Mouse (Mus musculus): ENCODE results near the gene Taf12. TPM values are rescaled to one million over a fixed set of nuclear protein-coding genes. Genes with fewer than 3 reads are reported as not detected.

The Taf12 gene
- polyA plus RNA-seq (2015; fragmentation: Nextera tagmentation; extraction: Ambion mirVana): 83.0 and 92.5 TPM in 2 replicates

DNA sequence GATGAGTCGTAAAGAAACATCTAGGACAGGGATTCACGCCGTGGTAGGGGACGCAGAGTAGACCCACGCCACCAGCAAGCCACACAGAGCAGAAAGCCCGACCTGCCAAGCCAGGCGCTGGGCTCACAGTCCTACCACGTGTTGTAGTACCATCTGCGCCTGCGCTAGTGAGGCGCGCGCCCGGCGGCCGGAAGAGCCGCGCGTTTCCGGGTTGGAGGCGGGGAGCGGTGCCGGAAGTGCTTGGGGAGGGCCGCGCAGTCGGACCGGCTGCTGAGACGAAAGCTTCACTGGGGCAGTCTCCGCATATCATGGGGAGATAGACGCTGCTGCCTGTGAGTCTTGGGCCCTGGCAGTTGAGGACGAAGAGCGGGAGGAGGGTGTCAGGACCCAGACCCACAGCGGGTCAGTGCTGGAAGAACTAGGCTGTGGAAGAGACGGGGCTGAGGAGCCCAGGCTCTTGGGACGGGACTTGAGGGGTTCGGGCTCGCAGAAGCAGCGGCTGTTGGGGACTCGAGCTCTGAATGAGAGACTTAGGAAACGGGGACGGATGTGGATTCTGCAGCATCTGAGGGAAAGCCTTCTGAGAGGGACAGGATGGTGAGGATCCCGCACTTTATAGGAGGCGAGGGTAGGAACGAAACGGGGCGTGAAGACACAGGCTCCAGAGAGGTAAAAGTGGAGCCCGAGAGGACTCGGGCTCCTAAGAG lies at the start of gene Taf12:
Gene Taf12, plus strand, starts transcription at position 220 of the 707 bp plus-strand sequence.
- DNase-seq (ENCODE audit: low spot score): peak; percentile 96

DNA sequence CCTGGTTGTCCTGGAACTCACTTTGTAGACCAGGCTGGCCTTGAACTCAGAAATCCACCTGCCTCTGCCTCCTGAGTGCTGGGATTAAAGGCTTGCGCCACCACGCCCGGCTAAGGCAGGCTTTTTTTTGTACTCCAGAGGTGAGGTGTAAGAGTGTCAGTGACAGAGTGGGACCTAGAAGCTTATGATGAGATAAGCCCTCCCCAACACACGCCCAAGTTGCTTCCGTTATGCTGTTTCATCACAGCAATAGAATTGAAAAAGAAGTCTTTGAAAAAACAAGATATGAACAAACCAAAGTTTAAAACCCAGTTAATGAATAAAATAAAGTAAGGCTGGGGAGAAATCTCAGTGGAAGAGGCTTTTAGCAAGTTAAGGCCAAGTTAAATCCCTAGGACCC lies 43.8 kb upstream of the Taf12 start:
- DNase-seq (ENCODE audit: low spot score): no peak

DNA sequence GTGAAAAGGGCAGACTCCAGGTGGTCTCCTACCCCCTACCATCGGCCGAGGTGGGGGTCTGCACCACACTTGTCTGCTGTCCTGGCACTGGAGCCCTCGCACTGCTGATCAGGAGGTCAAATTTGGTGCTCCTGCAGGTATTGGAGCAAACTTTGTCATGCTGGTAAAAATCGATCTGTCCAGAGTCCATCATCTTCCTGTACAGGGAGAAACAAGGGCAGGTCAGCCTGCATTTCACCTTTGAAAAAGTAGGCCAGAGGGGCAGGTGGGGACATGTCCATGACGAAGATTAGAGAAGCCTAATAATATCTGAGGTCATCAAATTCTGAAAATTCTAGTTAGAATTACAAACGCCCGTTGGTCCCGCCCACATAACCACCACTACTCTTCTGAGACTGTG lies 39.5 kb upstream of the Taf12 start:
- no peak for DNase-seq (ENCODE audit: low spot score)

DNA sequence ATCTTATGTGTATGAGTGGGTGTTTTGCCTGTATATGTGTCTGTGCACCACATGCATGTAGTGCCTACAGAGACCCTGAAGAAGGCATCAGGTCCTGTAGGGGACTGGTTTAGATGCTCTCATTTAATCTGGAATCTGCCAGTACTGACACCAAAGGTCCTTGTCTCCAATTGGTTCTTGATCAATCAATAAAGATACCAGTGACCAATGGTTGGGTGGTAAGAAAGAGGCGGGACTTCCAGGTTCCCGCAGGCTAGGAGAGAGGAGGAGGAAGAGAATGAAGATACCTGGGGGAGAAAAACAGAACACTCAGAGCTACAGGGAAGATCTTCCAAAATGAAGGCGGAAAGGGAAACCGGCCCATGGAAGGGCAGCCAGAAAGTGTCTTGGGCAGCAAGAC lies 35.8 kb upstream of the Taf12 start:
- DNase-seq (ENCODE audit: low spot score): no peak

DNA sequence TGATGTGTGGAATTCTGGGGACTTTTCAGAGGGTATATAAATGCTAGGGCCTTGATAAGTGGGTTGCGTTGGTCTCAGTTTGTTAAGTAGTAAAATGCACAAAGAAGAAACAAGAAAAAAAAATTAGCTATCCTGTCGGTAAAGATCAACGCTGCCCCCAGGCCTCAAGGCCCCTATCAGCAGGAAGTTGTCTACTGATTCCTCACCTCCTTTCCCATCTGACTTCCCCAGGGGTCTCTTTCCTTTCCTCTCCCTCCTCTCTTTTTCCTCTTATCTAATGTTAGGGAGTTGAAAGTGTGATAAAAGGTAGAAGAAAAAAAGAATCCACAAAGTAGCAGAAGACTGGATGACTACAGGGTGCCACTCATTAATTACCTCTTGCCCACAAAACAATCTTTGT lies 33.8 kb upstream of the Taf12 start:
- no peak for DNase-seq (ENCODE audit: low spot score)

DNA sequence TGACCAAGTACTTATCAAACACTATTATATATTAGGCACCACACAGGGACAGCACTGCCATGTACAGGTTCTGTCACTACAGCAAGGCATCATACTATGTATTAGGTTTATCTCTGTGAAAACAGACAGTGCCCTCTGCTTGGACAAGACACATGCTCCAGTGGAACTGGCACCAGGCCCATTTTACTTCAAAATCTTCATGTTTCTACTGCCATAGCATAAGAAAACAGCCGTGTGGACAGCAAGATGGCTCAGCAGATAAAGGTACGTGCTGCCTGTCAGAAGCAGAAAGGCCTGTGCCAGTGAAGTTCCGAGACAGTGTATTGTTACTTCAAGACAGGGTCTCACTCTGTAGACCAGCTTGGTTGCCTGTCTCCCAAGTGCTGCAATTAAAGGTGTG lies 33.0 kb upstream of the Taf12 start:
- no peak for DNase-seq (ENCODE audit: low spot score)

DNA sequence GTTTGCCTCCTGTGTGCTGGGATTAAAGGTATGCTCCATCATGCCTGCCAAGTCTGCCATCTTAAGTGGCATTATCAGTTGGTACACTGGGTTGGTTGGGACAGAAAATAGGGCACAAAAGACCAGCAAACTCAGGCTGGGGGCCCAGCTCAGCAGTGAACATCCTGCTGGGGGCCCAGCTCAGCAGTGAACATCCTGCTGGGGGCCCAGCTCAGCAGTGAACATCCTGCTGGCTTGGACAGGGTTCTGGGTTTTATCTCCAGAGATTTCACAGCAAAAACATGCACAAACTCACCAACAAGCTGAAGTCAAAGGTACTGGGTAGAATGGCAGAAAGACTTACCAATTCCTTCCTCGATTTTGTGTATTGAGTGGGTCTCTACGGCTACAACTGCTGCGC lies 28.5 kb upstream of the Taf12 start:
- peak; percentile 42 for DNase-seq (ENCODE audit: low spot score)

DNA sequence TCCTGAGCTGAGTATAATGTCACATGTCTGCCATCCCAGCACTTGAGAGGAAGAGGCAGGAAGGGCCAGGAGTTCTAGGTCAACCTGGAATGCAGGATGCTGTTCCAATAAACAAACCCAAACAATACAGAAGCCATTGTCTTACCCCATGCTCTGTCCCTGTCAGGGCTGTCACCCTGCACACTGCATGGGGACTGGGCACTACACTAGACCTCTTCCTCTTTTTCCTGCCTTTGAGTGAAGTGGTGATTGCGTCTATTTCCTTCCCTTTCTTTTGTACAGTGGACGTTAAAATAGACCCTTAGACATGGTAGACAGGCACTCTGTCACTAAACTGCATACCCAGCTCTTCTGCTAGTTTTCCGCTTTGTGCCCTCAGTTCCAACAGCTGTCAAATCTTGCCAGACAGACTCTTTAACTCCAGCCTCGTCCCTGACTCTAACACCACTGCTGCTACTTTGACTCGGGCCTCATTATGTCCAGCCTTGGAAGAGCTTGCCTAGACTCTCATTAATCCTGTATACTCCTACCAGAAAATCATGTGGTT lies 26.7 kb upstream of the Taf12 start:
- no peak for DNase-seq (ENCODE audit: low spot score)

DNA sequence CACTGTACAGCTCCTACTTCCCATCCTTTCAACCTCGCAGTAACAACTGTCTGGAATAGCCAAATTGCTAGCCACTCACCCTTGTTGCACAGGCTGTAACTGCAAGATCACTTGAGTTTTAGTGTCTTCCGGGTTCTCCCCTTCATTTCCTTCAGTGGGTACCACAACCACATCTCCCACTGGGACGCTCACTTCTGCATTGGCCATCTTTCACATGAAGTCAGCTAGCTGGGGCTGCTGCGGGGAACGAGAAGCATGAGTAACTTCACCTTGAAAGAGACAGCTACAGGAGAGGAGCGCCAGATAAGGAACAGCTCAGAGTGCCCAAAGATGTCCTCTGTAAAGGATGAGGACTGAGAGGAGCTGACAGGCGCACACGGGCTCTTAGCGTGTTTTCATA lies 22.6 kb upstream of the Taf12 start:
- no peak for DNase-seq (ENCODE audit: low spot score)

DNA sequence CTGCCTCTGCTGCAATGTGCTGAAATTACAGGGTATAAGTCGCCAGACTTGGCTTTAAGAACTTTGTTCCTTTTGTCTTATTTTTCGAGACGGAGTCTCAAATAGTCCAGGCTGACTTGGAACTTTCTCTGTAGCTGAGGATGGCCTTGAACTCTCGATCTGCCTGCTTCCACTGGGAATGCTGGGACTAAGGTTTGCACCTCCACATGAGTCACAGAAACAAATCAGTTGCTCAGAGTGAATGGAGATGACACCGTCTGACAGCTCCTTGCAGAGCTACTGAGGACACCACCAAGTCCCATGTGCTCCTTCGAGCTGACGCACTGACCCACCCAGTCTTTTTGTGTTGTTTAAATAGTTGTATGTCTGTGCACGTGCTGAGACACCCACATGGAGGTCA lies 21.0 kb upstream of the Taf12 start:
- no peak for DNase-seq (ENCODE audit: low spot score)

DNA sequence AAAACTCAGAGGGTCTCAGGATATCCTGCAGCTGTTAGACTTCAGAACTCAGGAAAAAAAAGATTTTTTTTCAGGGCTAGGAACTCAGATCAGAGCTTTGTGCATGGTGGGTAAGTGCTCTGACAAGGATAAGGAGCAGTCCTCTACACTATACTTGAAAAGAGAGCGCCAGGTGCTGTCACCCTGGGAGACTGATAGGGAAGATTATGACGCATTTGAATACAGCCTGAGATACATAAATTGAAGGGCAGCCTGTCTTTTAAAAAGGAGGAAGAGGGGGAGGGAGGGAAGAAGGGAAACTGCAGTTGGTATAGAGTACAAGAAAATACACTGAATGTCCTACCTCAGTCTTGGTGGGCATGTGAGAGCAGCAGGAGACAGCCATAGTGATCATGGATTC lies 20.6 kb upstream of the Taf12 start:
- no peak for DNase-seq (ENCODE audit: low spot score)

DNA sequence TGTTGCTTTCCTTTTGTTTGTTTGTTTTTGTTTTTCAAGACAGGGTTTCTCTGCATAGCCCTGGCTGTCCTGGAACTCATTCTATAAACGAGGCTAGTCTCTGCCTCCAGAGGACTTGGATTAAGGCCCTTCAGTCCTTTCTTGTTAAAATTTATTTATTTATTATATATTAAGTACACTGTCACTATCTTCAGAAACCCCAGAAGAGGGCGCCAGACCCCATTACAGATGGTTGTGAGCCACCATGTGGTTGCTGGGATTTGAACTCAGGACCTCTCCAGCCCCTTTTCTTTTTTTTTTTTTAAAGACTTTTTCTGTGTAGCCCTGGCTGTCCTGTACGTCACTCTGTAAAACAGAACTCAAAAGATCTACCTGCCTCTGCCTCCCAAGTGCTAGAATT lies 19.2 kb upstream of the Taf12 start:
- no peak for DNase-seq (ENCODE audit: low spot score)

DNA sequence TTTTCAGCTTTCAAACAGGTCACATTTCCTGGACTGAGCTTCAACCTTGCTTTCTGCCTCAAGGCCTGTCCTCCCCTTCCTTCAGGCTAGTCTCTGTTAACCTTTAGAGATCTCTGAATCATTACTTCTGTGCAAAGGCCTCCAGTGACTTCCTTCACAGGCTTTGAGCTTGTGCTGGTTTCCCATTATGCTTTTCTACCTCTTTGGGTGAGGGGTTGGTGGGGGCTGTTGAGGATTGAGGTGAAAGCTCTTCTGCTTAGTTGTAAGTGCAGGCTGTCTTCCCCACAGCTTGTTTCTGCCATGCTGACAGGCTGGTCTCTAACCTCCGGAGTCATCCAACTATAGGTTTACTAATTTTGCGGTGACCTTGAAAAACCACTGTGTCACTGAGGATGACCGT lies 17.8 kb upstream of the Taf12 start:
- no peak for DNase-seq (ENCODE audit: low spot score)

DNA sequence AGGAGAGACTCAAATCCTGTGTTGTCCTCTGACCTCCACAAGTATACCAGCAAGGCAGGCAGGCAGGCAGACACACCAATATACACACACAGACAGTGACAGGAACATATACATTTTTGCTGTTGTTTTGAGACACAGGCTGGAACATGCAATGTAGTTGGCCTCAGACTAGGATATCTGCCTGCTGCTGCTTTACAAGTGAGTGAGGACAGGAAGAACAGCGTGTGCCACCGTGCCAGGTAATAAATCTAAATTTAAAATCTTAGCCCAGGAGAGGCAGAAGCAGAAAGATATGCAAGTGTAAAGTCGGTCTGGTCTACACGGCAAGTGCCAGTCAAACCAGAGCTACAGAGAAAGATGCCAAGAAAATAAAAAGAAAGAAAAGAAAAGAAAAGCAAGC lies 14.9 kb upstream of the Taf12 start:
- DNase-seq (ENCODE audit: low spot score): no peak

DNA sequence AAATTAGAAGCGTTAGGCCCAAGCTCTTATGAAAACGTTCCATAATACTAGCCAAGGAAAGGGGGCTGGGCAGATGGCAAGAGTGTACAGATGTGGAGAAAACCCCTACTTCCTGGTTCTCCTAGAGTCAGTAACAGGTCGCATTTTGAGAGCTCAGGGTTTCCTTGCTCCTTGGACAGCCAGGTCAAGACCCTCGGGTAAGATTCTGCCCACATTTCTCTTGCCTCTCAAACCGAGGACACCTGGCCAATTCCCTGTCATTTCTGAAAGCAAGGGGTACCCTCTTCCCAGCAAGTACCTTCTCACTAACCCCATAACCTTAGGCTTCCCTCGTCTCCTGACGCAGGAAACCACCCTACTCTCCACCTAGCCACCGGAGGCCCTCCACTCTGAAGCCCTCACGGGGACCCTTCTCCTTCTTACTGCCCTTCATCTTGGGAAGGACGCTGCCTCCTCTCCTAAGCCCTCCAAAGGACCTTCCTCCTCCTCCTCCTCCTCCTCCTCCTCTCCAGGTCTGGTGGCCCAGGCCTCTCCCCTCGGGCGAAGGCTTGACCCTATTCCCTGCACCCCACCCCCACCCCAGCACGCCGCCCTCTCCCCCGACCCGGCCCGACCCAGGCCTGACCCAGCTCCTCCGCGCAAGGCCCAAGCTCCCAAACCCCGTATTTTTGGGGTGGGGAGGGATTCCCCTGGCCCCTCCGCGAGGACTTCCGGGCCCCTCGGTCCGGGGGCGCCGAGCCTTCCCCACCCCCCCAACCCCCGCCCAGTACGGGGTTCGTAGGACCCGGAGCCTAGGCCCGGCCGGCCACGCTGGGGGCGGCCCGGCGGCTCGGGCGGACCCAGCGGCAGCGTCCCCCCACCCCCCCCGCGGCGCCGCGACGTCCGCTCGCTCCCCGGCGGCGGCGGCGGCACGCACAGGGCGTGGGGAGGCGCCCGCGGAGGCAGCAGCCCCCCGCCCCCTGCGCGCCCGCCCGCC lies 13.5 kb upstream of the Taf12 start:
- DNase-seq (ENCODE audit: low spot score): peak; percentile 77

DNA sequence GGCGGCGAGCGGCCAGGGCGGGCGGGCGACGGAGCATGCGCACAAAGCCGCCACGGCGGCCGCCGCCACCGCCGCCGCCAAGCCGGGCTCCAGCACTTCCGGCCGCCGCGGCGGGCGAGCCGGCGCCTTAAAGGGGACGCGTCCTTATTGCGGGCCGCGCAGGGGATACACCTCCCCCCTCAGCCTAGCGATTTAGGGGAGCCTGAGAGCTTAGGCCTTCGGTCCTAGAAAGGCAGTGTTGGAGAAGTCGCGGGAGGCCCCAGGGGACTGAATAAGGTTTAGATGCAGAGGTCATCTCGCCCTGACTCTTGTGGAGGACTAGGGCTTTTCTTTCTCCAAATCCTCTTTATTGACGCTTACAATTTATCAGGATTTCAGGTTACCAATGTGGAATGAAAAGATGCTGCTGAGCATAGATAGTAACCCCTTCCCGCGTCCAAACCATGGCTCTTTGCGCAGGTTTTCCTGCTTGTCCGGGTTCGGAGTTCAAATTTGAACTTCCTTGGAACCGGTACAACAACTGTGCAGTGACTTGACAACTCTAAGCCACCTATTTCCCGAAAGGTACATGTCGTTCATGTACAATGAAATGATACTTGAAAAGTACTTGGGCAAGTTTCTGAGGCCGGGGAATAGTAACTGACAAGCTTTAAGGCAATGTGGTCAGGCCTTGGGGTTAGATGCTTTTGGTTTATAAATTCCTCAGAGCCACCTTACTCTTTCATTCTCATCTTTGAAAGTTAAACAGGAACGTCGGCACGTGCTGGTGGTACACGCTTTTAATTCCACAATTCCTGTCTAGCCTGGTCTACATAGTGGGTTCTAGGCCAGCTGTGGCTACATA lies 12.4 kb upstream of the Taf12 start, which contains the start of gene Gmeb1:
Gene Gmeb1, minus strand, starts transcription at position 89 of the 844 bp plus-strand sequence.
- DNase-seq (ENCODE audit: low spot score): peak; percentile 82

DNA sequence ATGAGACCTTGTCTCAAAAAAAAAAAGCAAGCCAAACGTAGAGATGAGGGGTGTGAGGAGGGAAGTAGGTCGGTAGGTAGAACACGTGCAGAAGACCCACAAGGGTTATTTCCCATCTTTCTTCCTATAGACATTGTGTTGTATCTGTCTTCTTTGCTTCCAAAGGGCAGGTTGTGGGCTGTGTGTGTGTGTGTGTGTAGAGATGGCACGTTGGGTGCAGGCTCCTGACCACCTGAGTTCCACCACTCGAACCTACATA lies 11.9 kb upstream of the Taf12 start:
- DNase-seq (ENCODE audit: low spot score): no peak

DNA sequence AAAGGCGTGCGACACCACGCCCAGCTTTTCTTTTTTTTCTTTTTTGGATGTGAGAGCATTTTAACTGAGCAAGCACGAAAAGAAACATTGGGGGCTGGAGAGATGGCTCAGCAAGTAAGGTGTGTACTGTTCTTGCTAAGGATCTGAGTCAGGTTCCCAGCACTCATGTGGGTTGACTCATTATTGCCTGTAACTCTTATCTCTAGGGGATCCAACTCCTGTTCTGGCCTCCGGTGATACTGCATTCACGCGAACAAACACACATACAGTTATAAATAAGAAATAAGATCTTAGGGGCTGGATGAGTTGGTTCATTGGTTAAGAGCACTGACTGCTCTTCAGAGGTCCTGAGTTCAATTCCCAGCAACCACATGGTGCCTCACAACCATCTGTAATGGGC lies 10.9 kb upstream of the Taf12 start:
- DNase-seq (ENCODE audit: low spot score): no peak

DNA sequence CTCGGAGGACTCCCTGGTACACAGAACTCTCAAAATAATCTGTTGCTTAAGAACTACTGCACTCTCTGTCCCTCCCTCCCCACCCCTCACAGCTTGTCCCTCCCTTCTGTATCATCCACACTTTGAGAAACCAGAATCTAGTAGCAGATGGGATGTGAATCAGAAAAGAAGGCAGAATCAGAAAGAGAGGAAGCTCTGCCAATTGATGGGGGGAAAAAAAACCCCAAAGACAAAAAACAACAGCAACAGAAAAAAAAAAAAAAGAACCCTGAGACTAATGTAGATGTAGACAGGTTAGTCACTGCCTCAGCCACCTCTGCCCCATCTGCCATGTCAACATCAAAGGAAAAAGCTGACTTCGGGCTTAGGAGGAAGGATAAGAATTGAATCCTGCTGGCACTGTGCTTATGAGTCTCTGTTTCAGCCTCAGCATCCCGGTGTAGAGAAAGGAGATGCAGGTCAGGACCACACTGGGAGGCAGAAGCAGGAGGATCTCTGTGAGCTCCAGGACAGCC lies 7.3 kb upstream of the Taf12 start:
- no peak for DNase-seq (ENCODE audit: low spot score)

DNA sequence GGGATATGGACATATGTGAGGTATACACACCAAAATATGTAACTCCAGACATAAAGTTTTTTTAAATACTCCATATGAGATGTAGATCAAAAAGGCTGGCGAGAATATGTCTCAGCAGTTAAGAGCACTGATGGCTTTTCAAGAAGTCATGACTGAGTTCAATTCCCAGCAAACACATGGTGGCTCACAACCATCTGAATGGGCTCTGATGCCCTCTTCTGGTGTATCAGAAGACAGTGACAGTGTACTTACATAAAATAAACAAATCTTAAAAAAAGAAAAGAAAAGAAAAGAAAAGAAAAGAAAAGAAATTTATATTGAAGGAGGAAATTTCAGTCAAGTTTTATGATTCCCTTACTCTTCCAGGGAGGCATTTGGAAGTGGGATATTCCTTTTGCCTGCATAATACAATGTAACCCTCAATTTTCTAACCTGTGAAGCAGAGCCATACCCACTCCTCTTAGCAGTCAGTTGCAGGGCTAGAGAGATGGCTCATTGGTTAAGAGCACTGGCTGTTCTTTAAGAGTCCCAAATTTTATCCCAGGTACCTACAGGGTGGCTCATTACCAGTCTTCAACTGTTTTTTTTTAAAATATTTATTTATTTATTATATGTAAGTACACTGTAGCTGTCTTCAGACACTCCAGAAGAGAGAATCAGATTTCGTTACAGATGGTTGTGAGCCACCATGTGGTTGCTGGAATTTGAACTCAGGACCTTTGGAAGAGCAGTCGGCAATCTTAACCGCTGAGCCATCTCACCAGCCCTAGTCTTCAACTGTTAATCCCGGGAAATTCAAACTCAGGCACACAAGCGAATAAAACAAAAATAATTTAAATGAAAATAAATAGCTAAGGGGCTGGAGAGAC lies 5.1 kb upstream of the Taf12 start:
- DNase-seq (ENCODE audit: low spot score): peak; percentile 58
